Mouse (Mus musculus) right cerebral cortex, postnatal 25 days (tissue): ENCODE measurements around the gene Ylpm1.

ENCODE experiments used
- DNase-seq: peaks from one replicate; pipeline ENCODE4 v3.0.0; 2022

Gene Ylpm1

GRCm38 (mm10) chr12:84996083-84996496 lies at the start of gene Ylpm1:
Ylpm1 (plus strand) TSS chr12:84996321.
- DNase-seq = peak; percentile 98

DNA sequence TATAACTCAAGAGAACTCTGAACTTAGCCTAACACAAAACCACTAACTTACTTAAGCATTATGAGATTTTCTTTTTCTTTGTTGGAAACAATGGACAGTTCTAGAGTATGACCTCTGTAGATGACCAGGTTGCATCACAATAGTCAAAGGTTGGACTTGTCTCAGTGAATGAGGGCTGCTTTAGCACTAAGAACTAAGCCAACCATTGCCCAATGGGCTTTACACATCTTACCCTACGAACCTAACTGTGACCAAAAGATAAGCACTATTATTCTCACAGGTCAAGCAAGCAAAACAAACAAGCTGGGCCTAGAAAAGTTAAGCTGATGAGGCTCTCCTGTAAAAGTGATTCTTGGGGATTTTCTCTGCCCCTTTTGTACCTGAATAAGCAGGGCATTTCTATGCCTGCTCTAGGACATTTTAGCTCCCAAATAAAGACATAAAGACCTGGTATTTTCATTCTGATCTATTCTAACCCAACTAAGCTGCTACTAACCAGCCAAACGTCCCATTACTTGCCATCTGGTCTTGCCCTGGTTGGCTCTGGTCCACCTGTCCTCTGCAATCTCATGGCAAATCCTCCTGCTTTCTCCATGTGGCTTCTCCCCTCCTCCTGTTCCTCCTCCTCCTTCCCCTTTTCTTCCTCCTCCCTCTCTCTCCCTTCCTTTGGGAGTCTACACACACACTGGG lies 48.1 kb upstream of the Ylpm1 start:
- no peak for DNase-seq

GRCm38 (mm10) chr12:84948584-84949285 lies 47.4 kb upstream of the Ylpm1 start:
- DNase-seq = no peak

- no peak for DNase-seq
Measured at GRCm38 (mm10) chr12:84950763-84951162, 45.4 kb upstream of the Ylpm1 start.

- no peak for DNase-seq
Measured at GRCm38 (mm10) chr12:84951531-84951930, 44.6 kb upstream of the Ylpm1 start.

GRCm38 (mm10) chr12:84952351-84952750 lies 43.8 kb upstream of the Ylpm1 start:
- no peak for DNase-seq

DNA sequence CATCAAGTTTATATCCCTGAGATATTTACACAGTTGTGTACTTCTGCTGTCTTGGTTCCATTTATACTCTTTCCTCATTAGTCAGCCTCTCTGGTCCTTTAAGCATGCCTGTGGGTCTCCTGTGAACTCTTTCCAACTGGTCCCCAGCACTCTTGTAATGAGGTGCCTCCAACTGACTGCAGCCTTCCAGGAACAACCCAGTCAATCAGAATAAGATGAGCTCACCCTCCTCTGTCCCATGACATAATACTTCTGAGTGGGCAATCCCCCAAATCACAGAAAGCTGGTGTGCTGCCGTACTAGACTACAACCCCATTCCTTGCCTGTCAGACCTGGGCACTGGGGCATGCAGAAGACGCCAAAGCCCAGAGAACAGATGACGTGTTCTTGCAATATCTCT lies 39.8 kb upstream of the Ylpm1 start:
- DNase-seq = no peak

- DNase-seq = no peak
Measured at GRCm38 (mm10) chr12:84958794-84959356, 37.2 kb upstream of the Ylpm1 start.

- no peak for DNase-seq
Measured at GRCm38 (mm10) chr12:84962606-84963005, 33.5 kb upstream of the Ylpm1 start.

DNA sequence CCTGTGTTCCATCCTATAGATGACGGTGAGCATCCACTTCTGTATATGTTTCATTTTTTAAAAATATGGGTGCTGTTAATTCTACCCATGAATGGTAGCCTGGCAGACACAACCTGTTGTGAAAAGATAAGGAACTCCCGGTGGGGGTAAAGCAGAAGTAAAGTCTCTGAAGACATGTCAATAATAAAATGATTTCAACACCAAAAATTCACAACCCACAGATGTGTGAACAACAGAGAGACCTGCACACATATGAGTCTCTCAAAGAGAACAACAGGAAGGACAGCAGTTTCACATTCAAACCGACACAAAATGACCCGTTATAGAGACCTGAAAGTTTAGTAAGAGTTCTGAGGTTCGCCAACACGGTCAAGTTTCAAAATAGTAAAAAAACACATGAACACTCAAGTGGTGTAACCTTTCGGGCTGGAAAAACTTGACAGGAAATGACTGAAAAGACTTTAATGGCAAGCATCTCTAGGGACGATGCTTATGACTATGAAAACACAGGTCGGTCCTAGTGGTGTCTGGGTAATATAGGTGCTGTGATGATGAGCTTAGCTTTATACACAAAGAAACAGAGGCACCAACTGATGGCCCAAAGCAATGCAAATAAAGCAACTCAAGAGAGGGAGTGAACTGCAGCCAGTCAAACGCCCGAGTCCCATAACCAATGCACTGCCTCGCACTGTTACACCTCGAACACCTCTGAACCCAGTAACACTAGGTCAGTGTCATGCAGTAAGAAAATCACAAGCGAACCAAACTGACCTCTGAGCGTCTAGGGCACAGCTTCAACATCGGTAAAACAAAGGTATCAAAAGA lies 27.1 kb upstream of the Ylpm1 start:
- no peak for DNase-seq

DNA sequence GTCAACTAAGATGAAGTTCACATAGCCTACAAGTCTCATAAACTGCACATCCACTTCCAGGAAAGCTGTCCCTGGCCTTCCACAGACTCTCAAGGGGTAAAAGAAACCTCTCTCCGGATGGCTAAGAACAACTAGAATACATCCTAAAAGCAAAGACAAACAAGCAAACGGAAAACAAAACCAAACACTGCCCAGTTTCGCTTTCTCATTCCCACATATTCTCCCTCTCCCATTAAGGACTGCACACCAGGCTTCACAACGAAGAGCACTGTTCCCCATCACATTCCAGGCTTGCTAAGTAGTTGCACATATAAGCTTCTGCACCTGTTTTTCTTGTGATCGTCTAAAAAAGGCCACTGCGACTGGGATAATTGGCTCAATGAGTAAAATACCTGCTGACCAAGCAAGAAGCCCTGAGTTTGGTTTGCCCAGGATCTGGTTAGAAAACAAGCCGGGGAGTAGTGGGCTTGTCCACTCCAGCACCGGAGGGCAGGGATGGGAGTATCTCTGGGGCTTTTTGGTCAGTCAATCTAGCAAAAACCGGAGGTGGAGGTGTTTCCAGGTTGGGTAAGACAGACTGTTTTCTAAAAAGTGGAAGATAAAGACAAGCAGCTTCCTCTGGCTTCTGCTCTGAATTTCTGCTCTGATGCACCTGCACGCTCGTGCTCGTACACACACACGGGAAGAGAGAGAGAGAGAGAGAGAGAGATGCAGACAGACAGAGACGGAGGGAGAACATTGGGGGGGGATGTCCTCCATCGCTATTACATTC lies 26.3 kb upstream of the Ylpm1 start:
- no peak for DNase-seq

DNA sequence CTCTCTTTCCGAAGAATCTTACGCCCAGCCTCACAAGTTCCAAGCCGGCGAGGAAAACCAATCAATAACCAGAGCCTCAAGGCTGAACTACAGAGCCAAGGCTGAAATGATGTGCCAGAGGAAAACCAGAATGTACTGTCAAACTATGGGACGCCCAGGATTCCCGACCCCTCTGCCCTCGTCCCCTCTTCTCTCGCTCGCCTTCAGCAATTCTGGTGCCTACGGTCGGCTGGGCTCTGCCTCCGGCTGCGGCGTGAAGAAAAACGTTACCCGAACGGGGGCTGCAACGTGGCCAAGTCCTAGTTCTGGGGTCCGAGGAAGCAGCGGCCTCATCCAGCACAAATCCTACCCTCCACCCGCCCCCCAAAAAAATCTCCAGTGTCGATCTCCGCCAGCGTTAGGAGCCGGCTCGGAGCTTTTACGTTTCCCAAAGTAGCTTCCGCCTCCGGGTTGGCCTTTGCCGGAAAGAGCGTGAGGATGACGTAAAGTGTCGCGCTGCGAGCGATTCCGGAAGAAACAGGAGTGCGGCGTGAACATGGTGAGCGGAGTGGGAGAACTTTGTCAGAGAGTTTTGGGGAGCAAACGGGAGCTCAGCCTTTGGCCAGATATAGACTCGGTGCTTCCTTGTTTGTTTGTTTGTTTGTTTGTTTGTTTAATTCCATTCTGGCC lies 25.6 kb upstream of the Ylpm1 start, which contains the start of the genes Fcf1 and Arel1:
Gene Fcf1 (plus strand): TSS at position 470 of the 669 bp plus-strand sequence.
Gene Arel1 (minus strand): TSS at position 473 of the 669 bp plus-strand sequence.
- peak; percentile 91 for DNase-seq

DNA sequence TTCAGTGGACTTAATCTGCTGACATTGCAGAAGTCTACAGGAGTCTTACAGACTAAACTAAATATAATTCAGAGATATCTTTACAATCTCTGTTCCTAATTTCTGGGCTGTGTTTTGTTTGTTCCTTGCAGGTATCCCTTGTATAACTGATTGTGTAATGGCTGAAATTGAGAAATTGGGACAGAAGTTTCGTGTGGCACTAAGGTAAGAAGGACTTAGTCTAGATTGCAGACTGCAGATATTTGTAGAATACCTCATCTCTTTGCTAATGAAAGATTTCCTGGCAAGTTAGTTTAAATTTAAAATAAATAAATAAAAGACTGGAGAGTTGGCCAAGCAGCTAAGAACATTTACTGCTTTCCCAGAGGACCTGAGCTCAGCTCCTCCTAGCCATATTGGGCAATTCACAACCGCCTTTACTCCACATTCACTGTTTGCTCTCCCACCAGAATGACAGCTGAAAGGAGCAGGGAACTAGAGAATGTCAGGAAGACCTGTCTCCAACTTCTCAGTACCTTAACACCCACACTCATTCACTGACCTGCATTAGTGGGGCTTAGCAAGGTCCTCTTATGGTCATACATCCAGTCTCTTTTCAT lies 16.8 kb upstream of the Ylpm1 start:
- no peak for DNase-seq

DNA sequence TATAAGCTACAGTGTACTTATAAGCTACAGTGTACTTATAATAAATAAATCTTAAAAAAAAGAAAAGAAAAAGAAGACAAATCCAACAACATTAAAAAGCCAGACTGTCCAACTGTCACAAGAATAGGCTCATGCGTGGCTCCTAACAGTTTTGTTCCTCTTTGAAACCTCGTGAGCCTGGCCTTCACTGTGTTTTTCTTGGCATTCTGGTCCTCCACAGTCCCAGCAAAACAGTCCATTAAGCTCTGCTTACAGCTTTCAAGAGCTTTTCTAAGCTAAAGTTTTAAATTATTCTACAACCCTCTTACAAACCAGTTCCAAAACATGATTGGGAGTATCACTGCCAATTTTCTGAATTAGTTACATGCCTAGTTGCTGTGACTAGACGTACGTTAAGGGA lies 6.7 kb upstream of the Ylpm1 start:
- DNase-seq = no peak

GRCm38 (mm10) chr12:84995112-84995761 lies 884 bp upstream of the Ylpm1 start:
- no peak for DNase-seq

GRCm38 (mm10) chr12:84996501-84997398 lies 629 bp downstream of the Ylpm1 start:
- no peak for DNase-seq

DNA sequence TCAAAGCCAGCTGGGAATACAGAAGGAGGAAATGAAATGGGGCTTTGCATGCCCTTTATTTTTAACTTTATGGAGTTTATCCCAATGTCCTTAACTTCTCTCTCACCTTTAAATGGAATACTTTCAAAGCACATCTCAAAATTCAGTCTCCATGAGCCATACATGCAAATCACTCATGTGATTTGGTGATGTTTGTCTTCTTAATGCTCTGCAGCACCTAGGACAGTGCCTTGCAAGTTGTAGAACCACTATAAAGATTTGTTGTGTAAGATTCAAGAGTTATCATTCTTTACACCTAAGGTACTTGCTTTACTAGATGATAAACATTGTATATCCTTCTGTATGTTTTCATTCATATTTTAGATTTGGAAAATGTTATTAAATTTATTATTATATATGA lies 2.9 kb downstream of the Ylpm1 start:
- DNase-seq = no peak

- no peak for DNase-seq
Measured at GRCm38 (mm10) chr12:85006206-85006605, 10.1 kb downstream of the Ylpm1 start.

- no peak for DNase-seq
Measured at GRCm38 (mm10) chr12:85007021-85007420, 10.9 kb downstream of the Ylpm1 start.

DNA sequence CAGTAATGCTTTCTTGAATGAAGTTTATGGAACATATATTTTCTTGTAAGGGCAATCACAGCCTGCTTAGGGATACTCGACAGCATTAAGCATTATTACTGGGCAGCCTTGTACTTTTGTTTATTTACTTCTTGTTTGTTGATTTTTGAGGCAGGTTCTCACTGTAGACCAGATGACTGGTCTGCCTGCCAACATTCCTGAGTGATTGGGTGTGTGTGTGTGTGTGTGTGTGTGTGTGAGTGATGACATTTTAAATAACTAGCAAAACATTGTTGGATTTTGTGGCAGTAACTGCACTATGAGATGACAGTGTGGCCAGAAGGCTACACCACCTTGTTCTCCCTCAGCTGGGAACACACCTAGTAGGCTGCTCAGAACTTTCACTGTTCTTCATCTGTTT lies 13.7 kb downstream of the Ylpm1 start:
- DNase-seq = no peak
